Mouse (Mus musculus) NIH3T3 (cell line): ENCODE measurements around the gene Ndfip2.

Experiments used
- DNase-seq: peaks from one replicate; pipeline ENCODE4 v3.0.0-alpha.2; 2012; ENCODE audit warnings: low read depth

Ndfip2 gene

GRCm38 (mm10) chr14:105287557-105287956, 29.2 kb downstream of the Ndfip2 start:
- DNase-seq: no peak

GRCm38 (mm10) chr14:105287972-105288371, 29.6 kb downstream of the Ndfip2 start:
- DNase-seq: no peak

GRCm38 (mm10) chr14:105288529-105288928, 30.2 kb downstream of the Ndfip2 start:
- no peak for DNase-seq

GRCm38 (mm10) chr14:105292139-105292538, 33.8 kb downstream of the Ndfip2 start:
- DNase-seq: no peak

- no peak for DNase-seq
These were observed 35.4 kb downstream of the Ndfip2 start for GRCm38 (mm10) chr14:105293777-105294176.

- DNase-seq: peak; percentile 86
These were observed 37.6 kb downstream of the Ndfip2 start for GRCm38 (mm10) chr14:105295820-105296582.

GRCm38 (mm10) chr14:105299744-105300255, 41.4 kb downstream of the Ndfip2 start:
- DNase-seq: no peak

GRCm38 (mm10) chr14:105300551-105300950, 42.2 kb downstream of the Ndfip2 start:
- peak; percentile 22 for DNase-seq

GRCm38 (mm10) chr14:105302708-105303107, 44.3 kb downstream of the Ndfip2 start:
- peak; percentile 20 for DNase-seq

- DNase-seq: peak; percentile 45
These were observed 49.3 kb downstream of the Ndfip2 start for GRCm38 (mm10) chr14:105307716-105308115.

GRCm38 (mm10) chr14:105312366-105312765, 54.0 kb downstream of the Ndfip2 start:
- no peak for DNase-seq

GRCm38 (mm10) chr14:105312944-105313343, 54.6 kb downstream of the Ndfip2 start:
- peak; percentile 16 for DNase-seq

GRCm38 (mm10) chr14:105313877-105314276, 55.5 kb downstream of the Ndfip2 start:
- DNase-seq: peak; percentile 54

- no peak for DNase-seq
These were observed 63.3 kb downstream of the Ndfip2 start for GRCm38 (mm10) chr14:105321712-105322111.

GRCm38 (mm10) chr14:105322829-105323228, 64.5 kb downstream of the Ndfip2 start:
- no peak for DNase-seq

GRCm38 (mm10) chr14:105323448-105323847, 65.1 kb downstream of the Ndfip2 start:
- no peak for DNase-seq

GRCm38 (mm10) chr14:105328397-105329302, 70.3 kb downstream of the Ndfip2 start:
- peak; percentile 87 for DNase-seq

- no peak for DNase-seq
These were observed 75.2 kb downstream of the Ndfip2 start for GRCm38 (mm10) chr14:105333475-105334094.

GRCm38 (mm10) chr14:105341765-105342164, 83.4 kb downstream of the Ndfip2 start:
- DNase-seq: no peak

GRCm38 (mm10) chr14:105354121-105354520, 95.7 kb downstream of the Ndfip2 start:
- DNase-seq: no peak
